Mouse (Mus musculus) kidney, embryonic 16.5 days (tissue): ENCODE measurements around the gene Shisal2a. TPM values are rescaled to one million over a fixed set of nuclear protein-coding genes. Genes with fewer than 3 reads are reported as not detected.
A peak's percentile ranks its signal among the peaks of the same experiment; 100 is the strongest.

Experiments
- ATAC-seq: fragments of 200-750 bp; cut with Nextera tagmentation; 2 replicates; pipeline ENCODE4 v1.8.0; 2017; ENCODE audit warnings: moderate TSS enrichment; ENCODE audit not compliant: low FRiP score, low TSS enrichment
- H3K27ac ChIP-seq: fragments of 300-500 bp; sonication (generic); 2 replicates; pipeline ENCODE4 v1.5.1; 2014; ENCODE audit warnings: low read length
- H3K27me3 ChIP-seq: fragments of 300-500 bp; sonication (generic); 2 replicates; pipeline ENCODE4 v1.6.1; 2014; ENCODE audit warnings: low read length, control low read depth, mixed read lengths; ENCODE audit not compliant: insufficient read depth
- H3K36me3 ChIP-seq: fragments of 300-500 bp; sonication (generic); 2 replicates; pipeline ENCODE4 v1.6.1; 2014; ENCODE audit warnings: low read length, control low read depth, mixed read lengths; ENCODE audit not compliant: insufficient read depth
- H3K4me1 ChIP-seq: fragments of 300-500 bp; sonication (generic); 2 replicates; pipeline ENCODE4 v1.6.1; 2014; ENCODE audit warnings: low read length, control low read depth, mixed read lengths; ENCODE audit not compliant: insufficient read depth
- H3K4me2 ChIP-seq: fragments of 300-500 bp; sonication (generic); replicated peaks from 2 replicates; pipeline ENCODE4 v1.6.1; 2014; ENCODE audit warnings: low read depth, low read length
- H3K4me3 ChIP-seq: fragments of 300-500 bp; sonication (generic); 2 replicates; pipeline ENCODE4 v1.5.1; 2014; ENCODE audit warnings: mild to moderate bottlenecking, low read length
- H3K9ac ChIP-seq: fragments of 300-500 bp; sonication (generic); replicated peaks from 2 replicates; pipeline ENCODE4 v1.6.1; 2014; ENCODE audit warnings: low read length
- H3K9me3 ChIP-seq: fragments of 300-500 bp; sonication (generic); 2 replicates; pipeline ENCODE4 v1.6.1; 2016; ENCODE audit warnings: low read length, control low read depth
- WGBS: fragments of 180-500 bp; shearing (Covaris S2); extraction: QIAGEN DNeasy Blood & Tissue Kit; methylation state at CpG from one replicate; pipeline ENCODE4 v1.1.7; 2014; 5-methylcytosine and 5-hydroxymethylcytosine counted together
- polyA plus RNA-seq: library from polyadenylated mRNA; unstranded; fragments of >200 nt; fragmentation: Nextera tagmentation; extraction: Ambion mirVana; gene quantifications from 2 replicates; pipeline ENCODE4 v1.2.1, GENCODE M21; 2015

Gene Shisal2a
- polyA plus RNA-seq, 1 experiment from 2014 or later, result 0.29 TPM

GRCm38 (mm10) chr4:108380146-108380545 is 3.0 kb downstream of the Shisal2a start:
- H3K9ac ChIP-seq, result no peak overlapping the region
- H3K9me3 ChIP-seq, result no peaks in the 10 kb centered on the region
- ATAC-seq, result no peak
- no peaks in the 10 kb centered on the region for H3K36me3 ChIP-seq
- peaks cover 26% of the 10 kb centered on the region for H3K27me3 ChIP-seq
- H3K4me2 ChIP-seq, result no peak overlapping the region
- WGBS, result 50% methylated on average over 1 of the region's 1 CpGs
- 0 out of 2 replicates have a peak, but pooled peaks cover 3% of the 10 kb centered on the region for H3K4me1 ChIP-seq
- no peak overlapping the region for H3K4me3 ChIP-seq
- H3K27ac ChIP-seq, result no peak overlapping the region

- Histone ChIP-seq H3K9ac (no peak overlapping the region), H3K36me3 (no peaks in the 10 kb centered on the region), H3K27me3 (peaks cover 22% of the 10 kb centered on the region), H3K9me3 (no peaks in the 10 kb centered on the region), H3K4me2 (no peak overlapping the region), H3K4me3 (no peak overlapping the region), H3K27ac (no peak overlapping the region), H3K4me1 (0 out of 2 replicates have a peak, but pooled peaks cover 3% of the 10 kb centered on the region)
- no peak for ATAC-seq
- 66% methylated on average over 3 of the region's 3 CpGs for WGBS
Measured at GRCm38 (mm10) chr4:108379476-108379875, 3.7 kb downstream of the Shisal2a start.

GRCm38 (mm10) chr4:108372166-108372565 is 11.0 kb downstream of the Shisal2a start:
- no peak for ATAC-seq
- Histone ChIP-seq H3K4me3 (no peak overlapping the region), H3K4me2 (no peak overlapping the region), H3K36me3 (no peaks in the 10 kb centered on the region), H3K27me3 (no peaks in the 10 kb centered on the region), H3K27ac (no peak overlapping the region), H3K9ac (no peak overlapping the region), H3K9me3 (no peaks in the 10 kb centered on the region), H3K4me1 (peaks cover 9% of the 10 kb centered on the region)
- 81% methylated on average over 3 of the region's 3 CpGs for WGBS

DNA sequence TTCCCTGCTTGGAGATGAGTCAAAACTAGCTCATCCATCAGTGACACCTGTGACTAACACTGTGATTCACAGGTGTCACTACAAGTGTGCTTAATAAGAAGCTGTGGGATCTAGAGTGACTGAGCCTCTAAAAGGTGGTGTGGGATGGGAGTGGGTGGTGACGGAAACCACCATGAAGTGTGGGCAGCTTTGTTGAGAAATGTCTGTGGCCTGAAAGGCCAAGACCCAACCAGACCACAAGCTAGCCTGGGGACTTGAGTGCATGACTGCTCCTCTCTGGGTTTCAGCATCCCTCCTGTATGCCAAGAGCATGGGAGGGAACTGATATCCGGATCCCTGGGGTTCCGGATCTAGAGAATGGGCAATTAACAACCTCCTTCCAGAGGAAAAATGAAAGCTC is 11.7 kb downstream of the Shisal2a start:
- Histone ChIP-seq H3K4me3 (no peak overlapping the region), H3K9me3 (no peaks in the 10 kb centered on the region), H3K9ac (no peak overlapping the region), H3K4me1 (peaks cover 9% of the 10 kb centered on the region), H3K36me3 (no peaks in the 10 kb centered on the region), H3K27me3 (no peaks in the 10 kb centered on the region), H3K27ac (no peak overlapping the region), H3K4me2 (no peak overlapping the region)
- no peak for ATAC-seq
- WGBS, result 89% methylated on average over 3 of the region's 3 CpGs

DNA sequence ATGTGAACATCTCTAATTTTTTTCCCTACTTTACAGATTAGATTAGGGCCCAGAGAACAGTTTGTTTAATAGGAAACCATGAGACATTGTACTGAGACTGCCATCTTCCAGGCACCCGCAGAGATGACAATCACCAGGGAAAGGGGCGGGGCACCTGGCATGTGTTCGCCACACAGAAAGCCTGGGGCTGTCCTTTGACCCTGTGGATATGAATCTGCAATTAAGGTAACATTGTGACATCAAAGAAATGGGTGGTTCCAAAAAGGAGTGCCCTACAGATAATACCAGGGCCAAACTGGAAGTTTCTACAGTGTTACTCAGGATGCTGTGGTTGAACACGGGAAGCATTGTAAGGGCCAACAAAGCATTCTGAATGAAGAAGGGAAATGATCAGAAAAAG is 12.7 kb downstream of the Shisal2a start:
- H3K36me3 ChIP-seq, result no peaks in the 10 kb centered on the region
- no peak overlapping the region for H3K4me3 ChIP-seq
- no peak for ATAC-seq
- H3K9ac ChIP-seq, result no peak overlapping the region
- H3K27me3 ChIP-seq, result no peaks in the 10 kb centered on the region
- WGBS, result 65% methylated on average over 4 of the region's 4 CpGs
- H3K4me2 ChIP-seq, result no peak overlapping the region
- H3K9me3 ChIP-seq, result no peaks in the 10 kb centered on the region
- no peak overlapping the region for H3K27ac ChIP-seq
- peaks cover 9% of the 10 kb centered on the region for H3K4me1 ChIP-seq

DNA sequence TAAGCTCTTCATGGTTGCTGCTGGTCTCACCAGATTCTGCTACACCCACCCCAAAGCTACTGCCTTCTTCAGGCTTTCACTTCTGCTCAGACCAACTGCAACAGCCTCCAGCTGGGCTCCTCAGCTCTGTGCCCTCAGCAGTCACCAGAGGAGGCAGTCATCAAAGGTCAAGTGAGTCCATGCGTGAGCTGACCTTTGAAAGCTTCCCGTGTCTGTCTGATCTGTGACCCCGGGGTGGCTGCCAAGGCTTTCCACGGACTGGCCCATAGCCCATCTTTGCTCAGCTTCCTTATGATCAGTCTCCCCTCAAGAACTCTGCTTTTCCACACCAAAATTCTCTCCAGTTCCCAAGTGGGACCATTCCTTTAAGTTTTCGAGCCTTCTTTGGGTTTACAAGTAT is 13.9 kb downstream of the Shisal2a start:
- no peak overlapping the region for H3K4me2 ChIP-seq
- H3K27ac ChIP-seq, result no peak overlapping the region
- 16% methylated on average over 5 of the region's 5 CpGs for WGBS
- no peaks in the 10 kb centered on the region for H3K9me3 ChIP-seq
- H3K36me3 ChIP-seq, result no peaks in the 10 kb centered on the region
- peaks cover 12% of the 10 kb centered on the region for H3K4me1 ChIP-seq
- ATAC-seq, result no peak
- no peaks in the 10 kb centered on the region for H3K27me3 ChIP-seq
- no peak overlapping the region for H3K4me3 ChIP-seq
- H3K9ac ChIP-seq, result 0 out of 2 replicates have a peak overlapping the region, but pooled peaks have one; percentile 26

DNA sequence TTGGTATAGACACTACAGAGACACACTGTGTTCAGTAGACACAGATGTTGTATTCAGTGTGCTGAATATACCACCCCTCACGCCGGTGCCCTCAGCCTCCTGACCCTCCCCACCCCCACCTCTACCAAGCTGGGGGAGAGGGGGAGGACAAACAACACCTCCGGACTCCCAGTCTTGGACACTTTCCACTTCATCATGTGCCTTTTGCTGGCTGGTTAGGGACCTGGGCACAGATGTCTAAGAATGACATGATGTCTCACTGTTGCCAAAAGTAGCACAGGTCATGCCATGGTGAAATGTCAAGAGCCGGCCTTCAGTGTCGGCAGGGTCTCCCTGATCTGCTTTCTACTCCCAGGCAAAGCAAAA is 19.1 kb downstream of the Shisal2a start:
- H3K9ac ChIP-seq, result 0 out of 2 replicates have a peak overlapping the region, but pooled peaks have one; percentile 16
- H3K4me2 ChIP-seq, result no peak overlapping the region
- H3K36me3 ChIP-seq, result no peaks in the 10 kb centered on the region
- H3K4me1 ChIP-seq, result peaks cover 45% of the 10 kb centered on the region
- no peak for ATAC-seq
- 16% methylated on average over 5 of the region's 5 CpGs for WGBS
- H3K27ac ChIP-seq, result peak overlapping the region; percentile 94
- no peak overlapping the region for H3K4me3 ChIP-seq
- no peaks in the 10 kb centered on the region for H3K9me3 ChIP-seq
- H3K27me3 ChIP-seq, result no peaks in the 10 kb centered on the region

DNA sequence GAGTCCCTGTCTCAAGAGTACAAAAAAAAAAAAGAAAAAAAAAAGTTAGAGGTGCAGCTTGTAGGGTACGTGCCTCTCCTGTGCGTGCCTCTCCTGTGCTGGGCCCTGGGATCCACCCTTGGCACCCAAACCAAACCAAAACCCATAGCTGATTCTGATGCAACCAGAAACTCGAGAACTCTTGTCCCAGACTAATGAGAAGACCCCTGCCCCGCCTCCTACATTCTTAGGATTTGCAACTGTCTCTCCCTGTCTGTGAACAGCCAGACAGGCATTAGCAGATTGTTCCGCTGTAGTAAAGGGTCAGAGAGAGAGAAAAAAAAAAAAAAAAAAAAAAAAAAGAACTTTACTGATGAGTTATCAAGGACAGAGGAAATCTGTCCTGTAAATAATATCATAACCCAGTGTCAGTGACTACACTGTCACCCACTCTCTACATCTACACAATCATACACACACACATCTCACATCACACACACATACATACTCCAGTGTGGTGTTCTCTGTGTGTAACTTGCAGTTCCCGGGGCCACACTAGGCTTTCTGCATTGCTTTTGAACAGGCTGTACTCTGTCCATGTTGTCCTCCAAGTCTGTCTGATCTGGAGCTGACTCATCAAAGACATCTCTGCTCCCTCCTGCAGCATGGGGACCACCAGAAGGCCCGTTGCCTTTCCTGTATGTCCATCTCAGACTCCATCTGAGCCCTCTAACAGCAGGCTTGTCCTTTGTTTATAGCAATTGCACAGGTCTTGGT is 19.6 kb downstream of the Shisal2a start:
- no peaks in the 10 kb centered on the region for H3K27me3 ChIP-seq
- peaks cover 43% of the 10 kb centered on the region for H3K4me1 ChIP-seq
- H3K9me3 ChIP-seq, result no peaks in the 10 kb centered on the region
- H3K4me2 ChIP-seq, result peak overlapping the region; percentile 38
- H3K27ac ChIP-seq, result peak overlapping the region; percentile 94
- ATAC-seq, result peak; percentile 33
- 12% methylated on average over 7 of the region's 7 CpGs for WGBS
- peak overlapping the region; percentile 53 for H3K9ac ChIP-seq
- no peaks in the 10 kb centered on the region for H3K36me3 ChIP-seq
- no peak overlapping the region for H3K4me3 ChIP-seq

GRCm38 (mm10) chr4:108362321-108363261 is 20.6 kb downstream of the Shisal2a start:
- no peak overlapping the region for H3K4me3 ChIP-seq
- peaks cover 47% of the 10 kb centered on the region for H3K4me1 ChIP-seq
- no peaks in the 10 kb centered on the region for H3K9me3 ChIP-seq
- H3K9ac ChIP-seq, result peak overlapping the region; percentile 53; the same call in 1 of the 2 replicates
- WGBS, result 5% methylated on average over 18 of the region's 18 CpGs
- no peaks in the 10 kb centered on the region for H3K36me3 ChIP-seq
- peak overlapping the region; percentile 94 for H3K27ac ChIP-seq
- peak; percentile 76 for ATAC-seq
- H3K4me2 ChIP-seq, result peak overlapping the region; percentile 38
- H3K27me3 ChIP-seq, result no peaks in the 10 kb centered on the region
